Mouse (Mus musculus) cerebral cortex, adult 2 months (tissue): ENCODE results near the gene Rad51c.

ENCODE experiments used
- WGBS: fragments of 180-500 bp; shearing (Covaris S2); methylation state at CpG from one replicate; pipeline ENCODE4 v1.1.7; 2018; 5-methylcytosine and 5-hydroxymethylcytosine counted together

Gene Rad51c

DNA sequence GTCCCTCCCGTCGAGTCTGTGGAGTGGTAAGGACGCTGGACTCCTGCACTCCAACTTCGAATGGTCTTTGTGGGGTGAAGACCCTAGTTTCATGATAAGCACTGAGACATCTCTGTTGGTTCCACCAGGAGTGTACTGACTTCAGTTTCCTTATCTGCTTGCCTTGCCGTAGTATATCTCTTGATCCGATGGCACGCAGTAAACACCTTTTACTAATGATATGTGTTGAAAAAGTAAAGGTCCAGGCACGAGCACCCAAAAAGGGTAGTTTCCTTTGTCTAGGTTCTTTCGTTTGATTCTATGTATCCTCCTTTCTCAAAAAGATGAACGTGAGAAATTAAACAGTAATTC lies 45.5 kb downstream of the Rad51c start:
- WGBS = 6% methylated on average over 10 of the region's 10 CpGs

DNA sequence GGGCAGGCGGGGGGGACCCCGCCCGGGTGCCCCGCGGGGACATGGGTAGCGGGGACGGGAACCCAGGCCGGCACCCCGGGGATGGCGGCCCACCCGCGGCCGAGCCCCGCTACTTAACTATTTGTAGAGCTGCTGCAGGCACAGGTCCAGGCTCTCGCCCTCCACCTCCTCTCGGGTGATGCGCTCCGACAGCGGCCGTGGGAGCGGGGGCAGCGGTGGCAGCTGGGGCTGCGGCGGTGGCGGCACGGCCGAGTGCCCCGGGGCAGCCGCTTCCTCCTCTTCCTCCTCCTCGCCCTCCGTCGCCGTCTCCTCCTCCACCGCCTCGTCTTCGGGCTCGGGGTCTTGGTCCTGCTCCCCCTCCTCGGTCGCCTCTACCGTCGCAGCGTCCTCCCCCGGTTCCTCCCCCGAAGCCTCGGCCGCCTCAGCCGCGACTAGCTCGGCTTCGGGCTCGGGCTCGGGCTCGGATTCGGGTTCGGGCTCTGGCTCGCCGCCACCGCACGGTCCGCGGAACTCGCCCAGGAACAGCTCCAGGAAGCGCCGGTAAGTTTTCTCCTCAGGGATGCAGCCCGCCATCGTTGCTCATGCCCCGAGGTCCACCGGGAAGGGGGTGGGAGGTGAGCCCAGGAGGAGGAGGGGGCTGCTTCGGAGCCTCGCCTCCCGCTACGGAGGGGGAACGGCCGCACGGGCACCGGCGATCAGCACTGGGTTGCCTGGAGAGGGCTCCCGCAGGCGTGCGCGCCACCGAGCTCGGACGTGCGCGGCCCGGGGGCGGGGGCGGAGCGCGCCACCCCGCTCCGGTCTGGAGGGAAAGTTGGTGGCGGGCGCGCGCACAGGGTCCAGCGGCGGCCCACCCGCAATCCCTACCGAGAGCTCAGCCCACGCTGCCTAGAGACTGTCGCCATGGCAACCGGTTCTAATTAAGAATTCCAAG lies 46.2 kb downstream of the Rad51c start, which contains the start of gene Ppm1e:
Gene Ppm1e, minus strand, starts transcription at position 693 of the 931 bp plus-strand sequence.
- under 1% methylated on average over 93 of the region's 104 CpGs for WGBS

DNA sequence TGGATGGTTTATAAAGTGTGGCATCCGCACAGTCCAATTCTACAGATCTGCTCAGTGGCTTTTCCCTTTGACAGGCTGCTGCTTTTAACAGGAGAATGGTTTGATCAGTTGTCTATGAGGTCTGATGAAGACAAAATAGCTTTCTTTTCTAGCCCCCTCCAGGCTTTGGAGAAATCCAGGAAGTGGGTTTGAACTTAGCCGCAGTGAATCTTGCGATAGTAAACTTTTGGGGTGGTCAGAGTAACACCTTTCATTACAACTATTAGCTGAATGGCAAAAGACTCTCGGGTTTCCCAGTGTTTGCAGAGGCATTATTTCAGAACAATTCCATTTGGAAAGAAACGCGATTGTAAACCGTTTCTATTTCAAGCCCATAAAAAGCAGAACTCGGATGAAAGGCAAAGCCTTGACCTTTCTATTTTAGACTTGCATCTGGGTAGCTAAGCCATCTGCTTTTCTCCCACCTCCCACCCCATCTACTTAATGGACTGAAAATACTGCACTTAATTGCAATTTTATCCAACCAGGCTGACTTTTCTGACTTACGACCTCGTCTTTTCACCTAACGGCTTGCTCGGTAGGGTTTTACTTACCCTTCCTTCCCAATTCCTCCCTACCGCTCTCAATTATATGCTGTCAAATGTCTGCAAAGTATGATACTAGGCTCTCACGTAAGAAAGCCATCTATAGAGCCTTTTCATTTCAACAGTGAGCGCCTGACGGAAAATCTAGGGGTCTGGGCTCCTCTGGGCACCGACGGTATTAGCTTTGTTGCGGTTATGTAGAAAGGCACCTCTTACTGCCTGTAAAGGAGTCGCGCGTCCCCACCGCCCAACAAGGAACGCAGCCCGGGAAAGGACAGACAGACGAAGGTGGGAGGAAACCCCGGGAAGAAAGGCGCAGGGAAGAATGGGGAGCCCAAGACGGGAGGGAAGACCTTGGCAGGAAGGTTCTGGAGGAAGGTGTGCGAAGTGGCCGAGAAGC lies 47.1 kb downstream of the Rad51c start:
- 3% methylated on average over 31 of the region's 31 CpGs for WGBS

DNA sequence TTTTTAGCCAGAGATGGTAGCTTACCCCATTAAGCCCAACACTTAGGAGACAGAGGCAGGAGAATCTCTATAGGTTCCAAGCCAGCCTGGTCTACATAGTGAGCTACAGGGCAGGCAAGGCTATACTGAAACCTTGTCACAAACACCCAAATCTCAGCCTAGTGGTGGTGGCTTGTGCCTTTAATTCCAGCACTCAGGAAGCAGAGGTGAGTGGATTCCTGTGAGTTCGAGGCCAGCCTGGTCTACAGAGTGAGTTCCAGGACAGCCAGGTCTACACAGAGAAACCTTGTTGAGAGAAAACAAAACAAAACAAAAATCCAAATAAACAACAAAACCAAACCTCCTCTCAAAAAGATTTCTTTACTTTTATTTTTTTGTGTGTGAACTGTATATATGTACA lies 49.9 kb downstream of the Rad51c start:
- WGBS = 98% methylated on average over 1 of the region's 1 CpGs

DNA sequence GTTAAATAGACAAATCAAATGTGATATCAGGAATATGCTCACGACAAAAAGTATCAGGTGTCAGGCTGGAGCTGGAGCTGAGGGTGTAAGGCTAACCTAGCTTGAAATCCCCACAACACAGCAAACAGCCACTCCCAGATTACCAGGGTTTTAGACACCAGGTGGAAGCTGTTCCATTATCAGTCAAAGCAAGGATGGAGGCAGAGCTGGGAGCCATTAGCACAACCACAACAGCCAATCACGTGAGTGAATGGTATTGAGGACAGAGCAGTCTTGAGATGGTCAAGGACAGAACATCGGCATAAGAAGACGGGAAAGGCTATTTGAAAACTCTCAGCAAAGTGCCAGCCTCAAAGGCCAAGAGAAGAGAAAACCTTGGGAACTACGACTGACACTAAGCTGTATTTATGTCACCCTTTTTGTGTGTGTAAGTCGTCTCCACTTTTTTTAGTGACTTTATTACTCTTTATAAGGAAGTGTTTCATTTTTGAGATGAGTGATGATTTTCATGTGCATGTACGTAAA lies 51.0 kb downstream of the Rad51c start:
- 84% methylated on average over 7 of the region's 7 CpGs for WGBS
